Mouse (Mus musculus) heart, embryonic 11.5 days (tissue): ENCODE data around the gene Dock1. TPM values are rescaled to one million over a fixed set of nuclear protein-coding genes. Genes with fewer than 3 reads are reported as not detected.

Experiments
- ATAC-seq: fragments of 200-750 bp; cut with Nextera tagmentation; replicated peaks from 2 replicates; pipeline ENCODE4 v1.8.0; 2017; ENCODE audit warnings: moderate library complexity; ENCODE audit not compliant: insufficient number of reproducible peaks, low FRiP score, low TSS enrichment
- H3K27ac ChIP-seq: fragments of 300-500 bp; sonication (generic); 2 replicates; pipeline ENCODE4 v1.5.1; 2014; ENCODE audit warnings: mild to moderate bottlenecking, low read depth, low read length
- H3K27me3 ChIP-seq: fragments of 300-500 bp; sonication (generic); 2 replicates; pipeline ENCODE4 v1.6.1; 2014; ENCODE audit warnings: mild to moderate bottlenecking, low read length, mixed read lengths; ENCODE audit not compliant: control insufficient read depth, insufficient read depth
- H3K36me3 ChIP-seq: fragments of 300-500 bp; sonication (generic); 2 replicates; pipeline ENCODE4 v1.6.1; 2014; ENCODE audit warnings: mild to moderate bottlenecking, low read length, moderate library complexity, mixed read lengths; ENCODE audit not compliant: control insufficient read depth, insufficient read depth
- H3K4me1 ChIP-seq: fragments of 300-500 bp; sonication (generic); 2 replicates; pipeline ENCODE4 v1.6.1; 2014; ENCODE audit warnings: low read length; ENCODE audit not compliant: control insufficient read depth, insufficient read depth
- H3K4me2 ChIP-seq: fragments of 300-500 bp; sonication (generic); 2 replicates; pipeline ENCODE4 v1.6.1; 2014; ENCODE audit warnings: mild to moderate bottlenecking, moderate library complexity
- H3K4me3 ChIP-seq: fragments of 300-500 bp; sonication (generic); 2 replicates; pipeline ENCODE4 v1.5.1; 2014; ENCODE audit warnings: low read depth, low read length
- H3K9ac ChIP-seq: fragments of 300-500 bp; sonication (generic); 2 replicates; pipeline ENCODE4 v1.6.1; 2014; ENCODE audit warnings: mild to moderate bottlenecking, low read depth, low read length, moderate library complexity
- H3K9me3 ChIP-seq: fragments of 300-500 bp; sonication (generic); replicated peaks from 2 replicates; pipeline ENCODE4 v1.6.1; 2016; ENCODE audit warnings: low read length; ENCODE audit not compliant: control insufficient read depth
- WGBS: fragments of 180-500 bp; shearing (Covaris S2); extraction: QIAGEN DNeasy Blood & Tissue Kit; methylation state at CpG from one replicate; pipeline ENCODE4 v1.1.7; 2014; ENCODE audit not compliant: insufficient replicate concordance; 5-methylcytosine and 5-hydroxymethylcytosine counted together
- polyA plus RNA-seq: library from polyadenylated mRNA; unstranded; fragments of >200 nt; fragmentation: Nextera tagmentation; extraction: Ambion mirVana; gene quantifications from 2 replicates; pipeline ENCODE4 v1.2.1, GENCODE M21; 2014

Gene Dock1
- polyA plus RNA-seq, 1 experiment from 2014 or later: 26.0 TPM

DNA sequence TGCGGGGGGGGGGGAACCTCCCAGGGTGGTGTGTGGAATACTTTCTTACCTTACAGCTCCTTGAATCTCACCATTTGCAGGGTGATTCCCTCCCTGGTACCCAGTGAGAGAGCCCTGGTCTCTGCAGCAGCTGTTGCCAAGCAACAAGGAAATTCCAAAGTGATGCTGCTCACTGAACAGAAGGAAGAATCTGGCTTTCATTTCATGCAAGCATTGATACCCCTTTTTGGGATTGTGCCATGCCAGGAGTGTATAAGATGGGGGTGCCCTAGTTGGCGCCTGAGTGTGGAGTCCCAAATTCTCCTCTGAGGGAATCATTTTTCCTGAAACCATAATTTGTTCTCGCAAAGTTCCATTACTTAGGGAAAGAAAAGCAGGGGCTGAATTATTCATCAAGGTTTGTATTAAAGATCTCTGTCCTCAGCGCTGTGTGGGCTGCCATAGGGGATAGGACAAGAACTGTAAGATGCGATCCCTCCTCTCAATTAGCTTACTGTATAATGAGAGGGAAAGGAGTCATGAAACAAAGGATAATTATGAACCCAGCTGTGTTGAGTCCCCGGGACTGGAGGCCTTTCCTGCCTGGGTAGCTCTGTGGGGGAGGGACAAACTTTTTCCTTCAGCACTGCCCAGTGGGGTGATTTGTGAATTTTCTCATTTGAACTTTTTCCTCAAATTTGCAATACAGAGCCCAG is 104.2 kb downstream of the Dock1 start:
- H3K4me2 ChIP-seq: no peak overlapping the region
- H3K4me3 ChIP-seq: no peak overlapping the region
- no peak overlapping the region for H3K27ac ChIP-seq
- no peak overlapping the region for H3K9ac ChIP-seq
- ATAC-seq: no peak
- no peaks in the 10 kb centered on the region for H3K4me1 ChIP-seq
- H3K27me3 ChIP-seq: no peaks in the 10 kb centered on the region
- 88% methylated on average over 6 of the region's 6 CpGs for WGBS
- H3K9me3 ChIP-seq: no peaks in the 10 kb centered on the region
- H3K36me3 ChIP-seq: peaks cover 21% of the 10 kb centered on the region

DNA sequence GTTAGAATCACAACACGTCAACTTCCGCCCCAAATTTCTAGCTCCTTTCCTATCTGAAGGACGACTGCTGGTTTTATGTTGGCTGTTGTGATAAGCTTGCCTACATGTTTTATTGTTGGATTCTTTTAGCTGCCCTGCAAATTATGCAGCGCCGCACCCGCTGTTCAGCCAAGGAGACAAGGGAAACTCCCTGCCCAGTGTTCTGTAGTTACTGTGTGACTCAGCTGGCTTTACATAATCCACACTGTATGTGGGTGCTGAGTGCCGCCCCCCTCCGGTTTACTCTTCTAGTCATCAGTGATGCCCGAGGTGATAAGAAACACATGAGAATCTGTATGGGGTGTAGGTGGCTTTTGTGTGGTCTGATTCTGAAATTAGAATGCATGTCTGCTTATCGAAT is 105.2 kb downstream of the Dock1 start:
- H3K27ac ChIP-seq: no peak overlapping the region
- H3K9me3 ChIP-seq: no peaks in the 10 kb centered on the region
- H3K36me3 ChIP-seq: peaks cover 21% of the 10 kb centered on the region
- ATAC-seq: no peak
- no peaks in the 10 kb centered on the region for H3K27me3 ChIP-seq
- no peak overlapping the region for H3K9ac ChIP-seq
- no peaks in the 10 kb centered on the region for H3K4me1 ChIP-seq
- H3K4me3 ChIP-seq: no peak overlapping the region
- 89% methylated on average over 10 of the region's 10 CpGs for WGBS
- H3K4me2 ChIP-seq: no peak overlapping the region

DNA sequence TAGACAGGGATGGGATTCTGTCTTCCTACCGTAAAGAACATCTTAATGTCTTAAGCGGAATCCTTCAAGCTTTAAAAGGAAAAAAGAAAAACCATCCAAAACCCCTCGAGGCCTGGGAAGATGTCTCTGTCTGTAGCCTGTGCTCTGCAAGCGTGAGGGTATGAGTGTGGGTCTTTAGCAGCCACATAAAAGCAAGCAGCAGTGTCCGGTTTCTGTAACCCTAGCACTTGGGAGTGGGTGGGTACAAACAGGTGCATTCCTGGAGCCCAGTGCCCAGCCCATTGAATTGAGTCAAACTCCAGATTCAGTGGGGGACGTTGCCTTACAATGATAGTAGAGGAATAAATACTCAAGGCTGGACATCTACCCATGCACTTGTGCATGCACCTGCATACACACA is 105.9 kb downstream of the Dock1 start:
- WGBS: 81% methylated on average over 6 of the region's 6 CpGs

DNA sequence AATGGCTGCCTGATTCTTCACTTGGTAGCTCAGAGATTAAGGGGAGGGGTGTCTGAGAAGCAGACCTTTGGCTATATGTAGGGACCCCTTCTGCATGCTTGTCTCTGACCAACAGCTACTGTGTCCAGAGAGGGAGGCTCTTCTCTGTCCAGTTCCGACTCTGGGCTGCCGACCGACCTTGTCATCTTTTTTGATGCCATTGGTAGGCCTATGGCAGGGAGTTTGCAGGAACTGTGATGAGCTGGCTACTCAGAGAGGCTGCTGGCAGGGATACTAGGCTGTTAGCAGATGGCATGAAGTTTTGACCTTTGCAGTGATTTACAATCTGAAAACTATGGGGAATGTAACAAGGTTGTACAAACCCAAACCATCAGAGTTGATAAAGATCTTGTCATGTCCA is 109.3 kb downstream of the Dock1 start:
- no peak overlapping the region for H3K27ac ChIP-seq
- WGBS: 82% methylated on average over 3 of the region's 3 CpGs
- no peak overlapping the region for H3K9ac ChIP-seq
- H3K4me1 ChIP-seq: no peaks in the 10 kb centered on the region
- no peak overlapping the region for H3K4me2 ChIP-seq
- H3K4me3 ChIP-seq: no peak overlapping the region
- no peaks in the 10 kb centered on the region for H3K9me3 ChIP-seq
- no peak for ATAC-seq
- H3K36me3 ChIP-seq: no peaks in the 10 kb centered on the region; the same call in 1 of the 2 replicates
- no peaks in the 10 kb centered on the region for H3K27me3 ChIP-seq

More for the DNA sequence above, 105.9 kb downstream of the Dock1 start:
- H3K27ac ChIP-seq: no peak overlapping the region
- H3K36me3 ChIP-seq: peaks cover 20% of the 10 kb centered on the region
- H3K4me1 ChIP-seq: no peaks in the 10 kb centered on the region
- no peaks in the 10 kb centered on the region for H3K9me3 ChIP-seq
- no peak overlapping the region for H3K9ac ChIP-seq
- no peak overlapping the region for H3K4me3 ChIP-seq
- H3K27me3 ChIP-seq: no peaks in the 10 kb centered on the region
- H3K4me2 ChIP-seq: no peak overlapping the region
- ATAC-seq: no peak

DNA sequence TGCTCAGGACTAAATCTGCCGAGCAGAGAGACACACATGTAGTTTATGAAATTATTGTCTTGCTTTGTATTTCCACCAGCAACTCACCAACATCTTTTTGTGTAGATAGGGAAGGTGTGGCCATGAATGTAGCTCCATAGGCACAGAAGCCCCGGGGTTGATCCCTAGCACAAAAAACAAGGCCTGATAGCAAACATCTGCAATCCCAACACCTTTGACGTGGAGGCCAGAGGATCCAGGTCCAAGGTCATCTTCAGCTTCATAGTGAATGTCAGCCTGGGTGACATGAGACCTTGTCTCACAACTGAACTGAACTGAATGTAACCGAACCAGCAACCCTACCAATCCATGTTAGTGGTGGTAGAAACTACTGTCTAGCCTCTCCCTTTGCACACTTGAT is 116.7 kb downstream of the Dock1 start:
- no peaks in the 10 kb centered on the region for H3K27me3 ChIP-seq
- H3K27ac ChIP-seq: no peak overlapping the region
- H3K9me3 ChIP-seq: no peaks in the 10 kb centered on the region
- ATAC-seq: no peak
- no peaks in the 10 kb centered on the region for H3K4me1 ChIP-seq
- H3K4me2 ChIP-seq: no peak overlapping the region
- 80% methylated on average over 4 of the region's 4 CpGs for WGBS
- H3K36me3 ChIP-seq: peaks cover 12% of the 10 kb centered on the region; the same call in 1 of the 2 replicates
- no peak overlapping the region for H3K9ac ChIP-seq
- no peak overlapping the region for H3K4me3 ChIP-seq

DNA sequence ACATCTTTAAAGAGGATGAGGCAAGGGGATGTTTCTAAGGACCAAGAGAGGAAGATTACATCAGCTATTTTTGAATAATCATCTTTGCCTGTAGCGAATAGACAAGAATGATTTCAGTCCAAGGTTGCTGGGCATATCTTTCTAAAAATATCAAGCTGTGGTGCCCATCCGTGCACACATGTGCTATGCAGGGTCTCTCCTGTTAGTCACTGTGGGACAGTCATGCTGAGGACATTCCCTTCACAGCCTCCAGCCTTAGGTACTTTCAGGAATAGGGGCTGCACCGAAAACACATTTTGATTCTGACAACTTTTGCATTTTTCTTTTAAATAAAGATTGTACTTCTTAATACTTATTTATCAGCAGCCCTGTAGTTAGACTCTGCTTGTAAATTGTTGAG is 124.4 kb downstream of the Dock1 start:
- no peak overlapping the region for H3K9ac ChIP-seq
- 76% methylated on average over 3 of the region's 3 CpGs for WGBS
- H3K4me1 ChIP-seq: no peaks in the 10 kb centered on the region
- 0 out of 2 replicates have a peak, but pooled peaks cover 6% of the 10 kb centered on the region for H3K36me3 ChIP-seq
- H3K4me3 ChIP-seq: no peak overlapping the region
- ATAC-seq: no peak
- H3K9me3 ChIP-seq: no peaks in the 10 kb centered on the region
- H3K27ac ChIP-seq: no peak overlapping the region
- H3K4me2 ChIP-seq: no peak overlapping the region
- no peaks in the 10 kb centered on the region for H3K27me3 ChIP-seq

DNA sequence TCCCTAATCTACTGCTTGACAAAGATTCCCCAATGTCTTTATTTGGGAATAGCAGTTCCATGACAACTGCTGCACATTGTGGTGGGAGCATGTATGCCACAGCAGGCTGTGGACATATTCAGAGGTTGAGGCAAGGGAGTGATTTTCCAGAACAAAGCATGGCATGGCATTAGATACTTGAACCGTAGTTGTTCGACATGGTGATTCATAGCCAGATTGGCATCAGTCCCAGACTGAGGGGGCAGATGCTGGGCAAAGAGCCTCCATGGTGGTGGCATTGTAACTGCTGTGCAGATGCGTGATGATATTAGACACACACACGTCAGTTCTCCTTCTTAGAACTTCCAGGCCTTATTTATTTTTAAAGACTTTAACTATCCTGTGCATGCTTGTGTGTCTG is 129.6 kb downstream of the Dock1 start:
- Histone ChIP-seq H3K9me3 (no peaks in the 10 kb centered on the region), H3K27ac (no peak overlapping the region), H3K4me3 (no peak overlapping the region), H3K9ac (no peak overlapping the region), H3K27me3 (no peaks in the 10 kb centered on the region), H3K36me3 (0 out of 2 replicates have a peak, but pooled peaks cover 3% of the 10 kb centered on the region), H3K4me2 (no peak overlapping the region), H3K4me1 (no peaks in the 10 kb centered on the region)
- WGBS: 91% methylated on average over 4 of the region's 4 CpGs
- no peak for ATAC-seq

DNA sequence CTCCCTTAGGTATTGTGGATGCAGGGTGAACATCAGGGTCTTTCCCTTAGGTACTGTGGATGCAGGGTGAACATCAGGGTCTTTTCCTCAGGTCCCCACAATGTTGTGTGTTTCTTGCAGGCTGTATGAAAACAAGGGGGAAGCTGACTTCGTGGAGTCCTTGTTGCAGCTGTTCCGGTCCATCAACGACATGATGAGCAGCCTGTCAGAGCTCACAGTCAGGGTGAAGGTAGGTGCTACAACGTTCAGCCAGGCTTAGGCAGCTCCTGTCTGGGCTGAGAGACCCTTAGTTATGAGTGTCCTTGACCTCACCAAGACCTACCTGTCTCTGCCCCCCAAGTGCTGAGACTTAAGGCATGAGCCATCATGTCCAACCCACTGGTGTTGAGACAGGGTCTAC is 134.0 kb downstream of the Dock1 start:
- H3K27me3 ChIP-seq: no peaks in the 10 kb centered on the region
- no peak overlapping the region for H3K9ac ChIP-seq
- ATAC-seq: no peak
- no peaks in the 10 kb centered on the region; the same call in 1 of the 2 replicates for H3K4me1 ChIP-seq
- no peak overlapping the region for H3K27ac ChIP-seq
- no peak overlapping the region for H3K4me2 ChIP-seq
- WGBS: 82% methylated on average over 4 of the region's 4 CpGs
- no peaks in the 10 kb centered on the region for H3K9me3 ChIP-seq
- H3K36me3 ChIP-seq: peaks cover 5% of the 10 kb centered on the region; the same call in 1 of the 2 replicates
- H3K4me3 ChIP-seq: no peak overlapping the region

DNA sequence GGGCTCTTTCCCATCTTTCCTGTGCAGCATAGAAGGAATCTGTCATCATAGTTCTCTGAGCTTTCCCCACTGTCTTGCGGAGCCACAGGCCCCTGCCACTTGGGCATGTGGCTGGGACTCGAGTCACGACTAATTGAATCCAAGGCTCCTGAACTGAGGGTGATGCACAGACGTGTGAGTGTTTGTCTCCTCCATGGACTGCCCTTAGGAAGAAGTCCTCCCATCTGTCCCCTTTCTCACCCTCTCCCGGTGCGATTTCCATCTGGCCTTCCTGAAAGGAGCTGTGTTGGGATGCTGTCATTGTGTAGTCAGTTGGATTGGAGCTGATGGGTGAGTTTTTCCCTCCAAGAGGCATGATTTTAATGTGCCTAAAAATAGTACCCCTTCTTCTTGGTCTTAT is 136.3 kb downstream of the Dock1 start:
- Histone ChIP-seq H3K4me3 (no peak overlapping the region), H3K9me3 (no peaks in the 10 kb centered on the region), H3K36me3 (peaks cover 5% of the 10 kb centered on the region; the same call in 1 of the 2 replicates), H3K9ac (no peak overlapping the region), H3K4me2 (no peak overlapping the region), H3K27me3 (no peaks in the 10 kb centered on the region), H3K27ac (no peak overlapping the region), H3K4me1 (no peaks in the 10 kb centered on the region; the same call in 1 of the 2 replicates)
- 64% methylated on average over 6 of the region's 6 CpGs for WGBS
- no peak for ATAC-seq
